Mouse (Mus musculus) neural tube, embryonic 14.5 days (tissue): ENCODE measurements around the gene Ckm. TPM values are rescaled to one million over a fixed set of nuclear protein-coding genes. Genes with fewer than 3 reads are reported as not detected.

Experiments used
- ATAC-seq: fragments of 200-750 bp; cut with Nextera tagmentation; 2 replicates; pipeline ENCODE4 v1.8.0; 2017; ENCODE audit warnings: low read depth, mild to moderate bottlenecking, moderate TSS enrichment, moderate library complexity
- H3K27ac ChIP-seq: fragments of 300-500 bp; sonication (generic); 2 replicates; pipeline ENCODE4 v1.5.1; 2014; ENCODE audit warnings: low read depth, mild to moderate bottlenecking, control low read depth, low read length, moderate library complexity, mixed read lengths
- H3K27me3 ChIP-seq: fragments of 300-500 bp; sonication (generic); 2 replicates; pipeline ENCODE4 v1.6.1; 2014; ENCODE audit warnings: low read length; ENCODE audit not compliant: control insufficient read depth, insufficient read depth
- H3K36me3 ChIP-seq: fragments of 300-500 bp; sonication (generic); 2 replicates; pipeline ENCODE4 v1.6.1; 2014; ENCODE audit warnings: low read length, mixed read lengths; ENCODE audit not compliant: control insufficient read depth, insufficient read depth
- H3K4me1 ChIP-seq: fragments of 300-500 bp; sonication (generic); 2 replicates; pipeline ENCODE4 v1.6.1; 2014; ENCODE audit warnings: low read length; ENCODE audit not compliant: control insufficient read depth, insufficient read depth
- H3K4me2 ChIP-seq: fragments of 300-500 bp; sonication (generic); 2 replicates; pipeline ENCODE4 v1.6.1; 2014; ENCODE audit warnings: mild to moderate bottlenecking, low read depth, low read length, control low read depth
- H3K4me3 ChIP-seq: fragments of 300-500 bp; sonication (generic); 2 replicates; pipeline ENCODE4 v1.5.1; 2014; ENCODE audit warnings: low read depth, low read length, control low read depth, mixed read lengths
- H3K9ac ChIP-seq: fragments of 300-500 bp; sonication (generic); replicated peaks from 2 replicates; pipeline ENCODE4 v1.6.1; 2014; ENCODE audit warnings: low read depth, mild to moderate bottlenecking, control low read depth, low read length, mixed read lengths
- H3K9me3 ChIP-seq: fragments of 300-500 bp; sonication (generic); 2 replicates; pipeline ENCODE4 v1.6.1; 2016; ENCODE audit warnings: low read length; ENCODE audit not compliant: control insufficient read depth
- WGBS: fragments of 180-500 bp; shearing (Covaris S2); extraction: QIAGEN DNeasy Blood & Tissue Kit; methylation state at CpG from one replicate; pipeline ENCODE4 v1.1.7; 2014; 5-methylcytosine and 5-hydroxymethylcytosine counted together
- polyA plus RNA-seq: library from polyadenylated mRNA; unstranded; fragments of >200 nt; fragmentation: Nextera tagmentation; extraction: Ambion mirVana; gene quantifications from 2 replicates; pipeline ENCODE4 v1.2.1, GENCODE M21; 2014

The Ckm gene
- polyA plus RNA-seq, 1 experiment from 2014 or later = 2.0 TPM

DNA sequence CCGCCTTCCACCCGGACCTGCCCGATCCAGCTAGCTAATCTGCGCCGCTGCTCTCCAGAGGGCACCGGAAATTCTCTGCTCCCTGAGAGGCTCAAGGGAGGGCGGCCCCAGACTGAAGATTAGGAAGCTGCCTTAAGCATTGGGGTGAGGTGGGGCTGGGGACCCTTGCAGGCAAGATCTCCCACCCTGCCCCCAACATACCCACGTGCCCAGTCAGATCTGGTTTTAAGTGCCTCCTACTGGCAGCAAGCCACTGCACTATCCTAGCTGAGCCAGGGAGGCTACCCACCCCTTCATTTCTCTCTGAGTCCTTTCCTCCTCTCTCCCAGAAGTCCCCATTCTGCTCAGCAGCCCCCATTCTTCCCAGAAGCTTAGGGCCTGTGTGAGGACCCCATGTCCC, 26.5 kb upstream of the Ckm start:
- no peak overlapping the region for H3K4me2 ChIP-seq
- H3K27ac ChIP-seq = no peak overlapping the region
- H3K4me1 ChIP-seq = no peaks in the 10 kb centered on the region
- no peak overlapping the region for H3K9ac ChIP-seq
- H3K9me3 ChIP-seq = no peaks in the 10 kb centered on the region
- H3K27me3 ChIP-seq = no peaks in the 10 kb centered on the region
- 78% methylated on average over 8 of the region's 8 CpGs for WGBS
- H3K36me3 ChIP-seq = no peaks in the 10 kb centered on the region
- no peak overlapping the region for H3K4me3 ChIP-seq
- ATAC-seq = no peak

DNA sequence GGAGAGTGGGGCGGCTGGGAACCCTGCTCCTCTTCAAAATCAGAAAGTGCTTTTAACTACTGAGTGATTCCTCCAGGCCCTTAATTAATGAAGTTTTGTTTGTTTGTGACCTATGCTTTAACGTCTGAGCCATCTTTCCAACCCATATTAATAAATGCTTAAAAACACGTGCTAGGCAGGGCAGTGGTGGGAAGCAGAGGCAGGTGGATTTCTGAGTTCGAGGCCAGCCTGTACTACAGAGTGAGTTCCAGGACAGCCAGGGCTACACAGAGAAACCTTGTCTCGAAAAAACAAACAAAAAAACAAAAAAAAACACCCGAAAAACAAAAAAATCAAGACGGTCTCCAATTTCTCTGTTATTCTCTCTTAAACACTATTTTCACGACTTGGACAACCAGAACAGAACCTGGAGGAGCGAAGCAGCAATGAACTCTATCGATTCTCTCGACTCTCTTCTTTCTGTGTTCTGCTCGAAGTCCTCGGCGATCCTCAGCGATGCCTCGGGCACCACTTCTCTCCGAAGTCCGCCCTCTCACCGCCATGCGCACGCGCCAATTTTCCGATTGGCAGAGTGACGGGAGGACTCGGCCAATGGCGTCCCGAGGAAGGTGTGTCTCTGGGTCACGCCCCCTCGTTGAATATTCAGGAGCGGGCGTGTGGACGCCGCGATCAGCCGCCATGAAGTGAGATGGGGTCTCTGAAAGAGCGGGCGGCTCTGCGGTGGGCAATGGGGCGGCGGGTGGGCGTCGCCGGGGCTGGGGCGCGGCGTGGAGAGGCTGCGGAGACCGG, 23.0 kb upstream of the Ckm start, which contains the start of gene Ercc2:
Gene Ercc2, plus strand, starts transcription at position 634 of the 789 bp plus-strand sequence.
- no peaks in the 10 kb centered on the region for H3K9me3 ChIP-seq
- peak within 1 kb of the TSS; percentile 78 for H3K9ac ChIP-seq
- peak within 1 kb of the TSS; percentile 56 for H3K4me2 ChIP-seq
- peaks cover 13% of the 10 kb centered on the region for H3K36me3 ChIP-seq
- H3K27ac ChIP-seq = no peak within 1 kb of the TSS
- H3K4me3 ChIP-seq = peak within 1 kb of the TSS; percentile 84
- 8% methylated on average over 35 of the region's 48 CpGs for WGBS
- peak; percentile 97 for ATAC-seq
- no peaks in the 10 kb centered on the region for H3K4me1 ChIP-seq
- no peaks in the 10 kb centered on the region for H3K27me3 ChIP-seq

DNA sequence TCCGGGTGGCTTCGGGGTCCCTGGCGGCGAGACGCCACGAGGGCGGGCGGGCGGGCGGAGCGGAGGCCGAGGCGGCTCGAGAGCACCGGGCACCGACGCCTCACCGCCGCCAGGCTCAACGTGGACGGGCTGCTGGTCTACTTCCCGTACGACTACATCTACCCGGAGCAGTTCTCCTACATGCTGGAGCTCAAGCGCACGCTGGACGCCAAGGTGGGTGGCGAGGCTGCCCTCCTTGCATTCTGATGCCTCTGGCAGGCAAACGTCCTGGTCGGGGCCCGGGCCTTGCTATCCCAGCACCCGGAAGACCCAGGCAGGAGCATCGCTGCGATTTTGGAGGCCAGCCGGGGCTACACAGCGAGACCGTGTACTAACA, 22.4 kb upstream of the Ckm start:
- Histone ChIP-seq H3K4me1 (no peaks in the 10 kb centered on the region), H3K27me3 (no peaks in the 10 kb centered on the region)
- under 1% methylated on average over 33 of the region's 37 CpGs for WGBS

DNA sequence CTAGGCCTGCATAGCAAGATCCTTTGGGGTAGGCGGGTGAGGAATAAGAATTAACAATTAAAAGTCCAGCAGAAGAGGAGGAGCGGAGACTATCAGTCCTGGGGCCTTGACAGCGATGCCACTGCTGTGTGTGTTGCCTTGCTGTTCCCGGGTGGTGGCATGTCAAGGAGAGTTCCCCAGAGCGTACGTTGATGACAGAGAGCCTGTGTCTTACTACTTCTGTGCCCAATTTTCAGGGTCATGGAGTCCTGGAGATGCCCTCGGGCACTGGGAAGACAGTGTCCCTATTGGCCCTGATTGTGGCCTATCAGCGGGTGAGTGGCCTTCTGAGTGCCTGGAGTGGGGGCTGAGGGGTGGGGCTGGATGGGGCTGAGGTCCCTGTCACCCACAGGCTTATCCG, 20.9 kb upstream of the Ckm start:
- Histone ChIP-seq H3K4me2 (no peak overlapping the region), H3K36me3 (peaks cover 29% of the 10 kb centered on the region), H3K4me3 (no peak overlapping the region), H3K4me1 (no peaks in the 10 kb centered on the region), H3K27ac (no peak overlapping the region), H3K9me3 (no peaks in the 10 kb centered on the region), H3K9ac (no peak overlapping the region), H3K27me3 (no peaks in the 10 kb centered on the region)
- WGBS = 90% methylated on average over 9 of the region's 9 CpGs
- no peak for ATAC-seq

More for the DNA sequence above, 22.4 kb upstream of the Ckm start:
- ATAC-seq = peak; percentile 63
- Histone ChIP-seq H3K27ac (no peak overlapping the region), H3K4me2 (peak overlapping the region; percentile 56), H3K9ac (peak overlapping the region; percentile 78), H3K9me3 (no peaks in the 10 kb centered on the region), H3K36me3 (peaks cover 17% of the 10 kb centered on the region), H3K4me3 (peak overlapping the region; percentile 84)

GRCm38 (mm10) chr7:19388699-19389413, 15.7 kb upstream of the Ckm start:
- WGBS = 61% methylated on average over 10 of the region's 10 CpGs
- peaks cover 75% of the 10 kb centered on the region for H3K36me3 ChIP-seq
- no peaks in the 10 kb centered on the region for H3K9me3 ChIP-seq
- no peaks in the 10 kb centered on the region for H3K4me1 ChIP-seq
- ATAC-seq = no peak
- H3K4me2 ChIP-seq = no peak overlapping the region
- H3K9ac ChIP-seq = no peak overlapping the region
- no peak overlapping the region for H3K4me3 ChIP-seq
- H3K27ac ChIP-seq = no peak overlapping the region
- no peaks in the 10 kb centered on the region for H3K27me3 ChIP-seq

DNA sequence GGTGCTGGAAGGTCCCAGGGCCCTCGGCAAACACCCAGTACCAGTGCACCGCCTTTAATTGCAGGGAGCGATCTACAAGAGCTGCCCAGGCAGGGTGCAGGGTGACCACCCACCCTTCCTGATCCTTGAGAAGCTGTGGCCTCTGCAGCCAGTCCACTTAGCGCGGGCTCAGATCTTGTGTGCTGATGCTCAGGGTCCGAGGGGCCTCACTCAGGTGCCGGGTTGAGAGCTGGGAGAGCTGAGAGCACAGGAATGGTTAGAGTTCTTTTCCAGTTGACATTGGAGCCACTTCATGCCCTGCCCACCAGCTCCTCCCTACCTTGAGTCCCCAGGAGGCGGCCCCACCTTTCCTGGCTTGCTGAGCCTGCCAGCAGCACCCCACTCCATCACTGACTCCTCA, 10.1 kb upstream of the Ckm start:
- H3K9ac ChIP-seq = no peak overlapping the region
- no peak overlapping the region for H3K4me3 ChIP-seq
- H3K4me1 ChIP-seq = no peaks in the 10 kb centered on the region
- WGBS = 91% methylated on average over 8 of the region's 8 CpGs
- H3K36me3 ChIP-seq = peaks cover 57% of the 10 kb centered on the region
- H3K27ac ChIP-seq = no peak overlapping the region
- H3K27me3 ChIP-seq = no peaks in the 10 kb centered on the region
- ATAC-seq = no peak
- H3K4me2 ChIP-seq = no peak overlapping the region
- H3K9me3 ChIP-seq = no peaks in the 10 kb centered on the region

GRCm38 (mm10) chr7:19399496-19400280, 4.9 kb upstream of the Ckm start:
- peak overlapping the region; percentile 44 for H3K9ac ChIP-seq
- ATAC-seq = peak; percentile 25; the same call in 1 of the 2 replicates
- WGBS = 1% methylated on average over 27 of the region's 27 CpGs

GRCm38 (mm10) chr7:19400946-19401345, 3.6 kb upstream of the Ckm start:
- Histone ChIP-seq H3K9me3 (no peaks in the 10 kb centered on the region; the same call in 1 of the 2 replicates), H3K4me3 (no peak overlapping the region), H3K27ac (no peak overlapping the region), H3K4me2 (no peak overlapping the region), H3K9ac (no peak overlapping the region), H3K36me3 (no peaks in the 10 kb centered on the region), H3K4me1 (peaks cover 8% of the 10 kb centered on the region; the same call in 1 of the 2 replicates), H3K27me3 (peaks cover 17% of the 10 kb centered on the region)
- 84% methylated on average over 4 of the region's 4 CpGs for WGBS
- no peak for ATAC-seq

More at GRCm38 (mm10) chr7:19399496-19400280, 4.9 kb upstream of the Ckm start:
- peaks cover 8% of the 10 kb centered on the region for H3K36me3 ChIP-seq
- H3K27ac ChIP-seq = no peak overlapping the region
- H3K4me3 ChIP-seq = no peak overlapping the region
- peaks cover 8% of the 10 kb centered on the region; the same call in 1 of the 2 replicates for H3K4me1 ChIP-seq
- peak overlapping the region; percentile 34 for H3K4me2 ChIP-seq
- H3K9me3 ChIP-seq = no peaks in the 10 kb centered on the region; the same call in 1 of the 2 replicates
- H3K27me3 ChIP-seq = peaks cover 13% of the 10 kb centered on the region
